Mouse (Mus musculus) lung, postnatal 10 days (tissue): ENCODE measurements around the gene Gm45783.
"Not testable (repeated sequence)": the region's sequence is repeated elsewhere in the genome, so short reads cannot be mapped to it uniquely, and the experiment has no call there.

Experiments
- DNase-seq: peaks from one replicate; pipeline ENCODE4 v3.0.0; 2021

The Gm45783 gene

DNA sequence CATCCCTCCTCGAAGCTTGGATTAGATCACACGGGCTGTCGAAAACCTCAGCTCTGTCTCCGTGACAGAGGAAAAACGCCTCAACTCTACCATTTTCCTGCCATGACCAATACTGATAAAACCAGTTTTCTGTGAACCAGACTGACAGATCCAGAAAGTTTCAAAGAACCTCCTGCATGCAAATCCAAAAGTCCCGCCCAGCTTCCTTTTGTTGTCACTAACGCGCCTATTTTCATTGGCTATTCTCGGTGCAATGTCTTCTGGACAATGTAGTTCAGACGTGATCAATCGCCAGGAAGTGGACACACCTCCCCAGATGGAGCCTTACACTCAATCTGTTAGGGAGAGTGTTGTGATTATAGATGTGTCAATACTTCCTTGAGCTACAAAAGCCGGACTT, at the start of gene Gm45783:
TSS of gene Gm45783 (minus strand) at position 143 of the 400 bp plus-strand sequence.
- peak; percentile 2 for DNase-seq

DNA sequence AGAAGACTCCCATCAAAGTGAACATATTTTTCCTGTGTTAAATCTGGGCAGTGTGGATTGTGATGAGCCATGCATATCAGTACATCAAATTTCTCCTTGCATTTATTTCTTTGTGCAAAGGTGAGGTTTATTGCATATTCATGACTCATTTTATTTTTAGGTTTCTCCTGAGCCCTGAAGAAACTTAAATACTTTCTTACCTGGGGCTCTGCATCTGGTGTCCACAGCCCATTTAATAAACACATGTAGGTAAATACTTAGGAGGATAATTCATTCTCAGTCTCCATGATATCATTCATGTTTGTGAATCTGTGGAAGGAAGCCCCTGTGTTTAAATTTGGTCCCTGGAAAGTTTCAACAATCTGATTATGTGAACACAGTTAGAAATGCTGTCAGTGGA, 25.2 kb upstream of the Gm45783 start, which contains the start of gene Vmn2r31:
TSS of gene Vmn2r31 (minus strand) at position 101 of the 400 bp plus-strand sequence.
- DNase-seq: not testable (repeated sequence)

DNA sequence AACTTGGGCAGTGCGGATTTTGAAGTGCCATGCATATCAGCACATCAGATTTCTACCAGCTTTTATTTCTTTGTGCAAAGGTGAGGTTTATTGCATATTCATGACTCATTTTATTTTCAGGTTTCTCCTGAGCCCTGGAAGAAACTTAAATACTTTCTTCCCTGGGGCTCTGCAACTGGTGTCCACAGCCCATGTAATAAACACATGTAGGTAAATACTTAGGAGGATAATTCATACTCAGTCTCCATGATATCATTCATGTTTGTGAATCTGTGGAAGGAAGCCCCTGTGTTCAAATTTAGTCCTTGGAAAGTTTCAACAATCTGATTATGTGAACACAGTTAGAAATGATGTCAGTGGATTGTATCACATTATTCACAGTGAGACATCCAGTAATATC, 36.9 kb downstream of the Gm45783 start, which contains the start of gene Vmn2r30:
TSS of gene Vmn2r30 (minus strand) at position 101 of the 400 bp plus-strand sequence.
- not testable (repeated sequence) for DNase-seq

- peak; percentile 69 for DNase-seq
These were observed 78.8 kb downstream of the Gm45783 start for GRCm38 (mm10) chr7:7295595-7295994.
